Mouse (Mus musculus): ENCODE data around the gene Islr. TPM values are rescaled to one million over a fixed set of nuclear protein-coding genes. Genes with fewer than 3 reads are reported as not detected.
A peak's percentile ranks its signal among the peaks of the same experiment; 100 is the strongest.

Gene Islr
- total and polyA plus RNA-seq, 3 experiments = 0.22 TPM; not detected in 2

- Histone ChIP-seq H3K36me3 (replicated peaks) (no peaks in the 10 kb centered on the region), H3K4me3 (ENCODE audit: low read depth, low read length) (no peak overlapping the region), H3K27me3 (ENCODE audit: insufficient read depth, low read length) (peaks cover 55% of the 10 kb centered on the region), H3K9me3 (replicated peaks) (no peaks in the 10 kb centered on the region), H3K4me1 (ENCODE audit: insufficient read depth, low read depth, low read length) (peaks cover 52% of the 10 kb centered on the region)
- DNase-seq (ENCODE audit: low spot score) = no peak
- ATAC-seq (ENCODE audit: extremely low read depth, insufficient number of reproducible peaks, low FRiP score, poor library complexity, severe bottlenecking) = no peak
- TF ChIP-seq CTCF (IDR thresholded peaks at IDR 0.05; ENCODE audit: low read depth, low read length) (no peak), TAL1 (conservative IDR thresholded peaks at IDR 0.05; ENCODE audit: low read depth, low read length) (no peak), POLR2AphosphoS5 (IDR thresholded peaks at IDR 0.05; ENCODE audit: insufficient replicate concordance, low read depth, low read length) (no peak), GATA2 (IDR thresholded peaks at IDR 0.05; ENCODE audit: borderline replicate concordance, low read depth, low read length) (no peak), GATA1 (IDR thresholded peaks at IDR 0.05; ENCODE audit: borderline replicate concordance, low read length) (no peak)
Observed at GRCm38 (mm10) chr9:58210304-58210627, 6.2 kb upstream of the Islr start.

GRCm38 (mm10) chr9:58209462-58210303, 5.6 kb upstream of the Islr start:
- no peak for DNase-seq (ENCODE audit: low spot score)
- ATAC-seq (ENCODE audit: extremely low read depth, insufficient number of reproducible peaks, low FRiP score, poor library complexity, severe bottlenecking) = no peak
- no peaks in the 10 kb centered on the region for H3K9me3 ChIP-seq (replicated peaks)
- H3K4me3 ChIP-seq (ENCODE audit: low read depth, low read length) = no peak overlapping the region
- no peak for TF ChIP-seq CTCF (IDR thresholded peaks at IDR 0.05; ENCODE audit: low read depth, low read length)
- TF ChIP-seq GATA1 (IDR thresholded peaks at IDR 0.05; ENCODE audit: borderline replicate concordance, low read length) = no peak
- no peak for TF ChIP-seq POLR2AphosphoS5 (IDR thresholded peaks at IDR 0.05; ENCODE audit: insufficient replicate concordance, low read depth, low read length)
- TF ChIP-seq GATA2 (IDR thresholded peaks at IDR 0.05; ENCODE audit: borderline replicate concordance, low read depth, low read length) = no peak
- TF ChIP-seq TAL1 (conservative IDR thresholded peaks at IDR 0.05; ENCODE audit: low read depth, low read length) = no peak
- peaks cover 51% of the 10 kb centered on the region for H3K4me1 ChIP-seq (ENCODE audit: insufficient read depth, low read depth, low read length)
- no peaks in the 10 kb centered on the region for H3K36me3 ChIP-seq (replicated peaks)
- peaks cover 60% of the 10 kb centered on the region for H3K27me3 ChIP-seq (ENCODE audit: insufficient read depth, low read length)

DNA sequence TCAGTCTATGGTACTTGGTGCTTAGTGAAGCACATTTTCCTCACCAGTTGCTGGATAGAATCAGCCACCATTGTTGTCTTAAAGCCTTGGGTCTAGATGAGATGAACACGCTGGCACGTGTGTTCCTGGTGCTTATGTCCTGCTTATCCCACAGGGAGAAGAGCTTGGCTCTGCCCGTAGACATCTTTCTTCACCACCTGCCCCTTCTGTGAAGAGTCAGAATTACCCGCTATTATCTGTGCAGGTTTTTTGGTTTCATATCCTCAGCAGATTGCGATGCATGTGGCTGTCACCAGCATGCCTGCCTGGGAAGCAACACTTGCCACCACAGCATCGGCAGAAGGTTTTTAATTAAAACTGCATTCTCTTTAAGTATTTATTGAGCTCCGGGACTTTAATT, 1.9 kb upstream of the Islr start:
- no peak for DNase-seq (ENCODE audit: low spot score)
- no peak overlapping the region for H3K4me3 ChIP-seq (ENCODE audit: low read depth, low read length)
- H3K4me1 ChIP-seq (ENCODE audit: insufficient read depth, low read depth, low read length) = peaks cover 36% of the 10 kb centered on the region
- ATAC-seq (ENCODE audit: extremely low read depth, insufficient number of reproducible peaks, low FRiP score, poor library complexity, severe bottlenecking) = no peak
- no peaks in the 10 kb centered on the region for H3K9me3 ChIP-seq (replicated peaks)
- no peaks in the 10 kb centered on the region for H3K36me3 ChIP-seq (replicated peaks)
- peaks cover 81% of the 10 kb centered on the region for H3K27me3 ChIP-seq (ENCODE audit: insufficient read depth, low read length)
- TF ChIP-seq CTCF (IDR thresholded peaks at IDR 0.05; ENCODE audit: low read depth, low read length) (no peak), GATA1 (IDR thresholded peaks at IDR 0.05; ENCODE audit: borderline replicate concordance, low read length) (no peak), TAL1 (conservative IDR thresholded peaks at IDR 0.05; ENCODE audit: low read depth, low read length) (no peak), POLR2AphosphoS5 (IDR thresholded peaks at IDR 0.05; ENCODE audit: insufficient replicate concordance, low read depth, low read length) (no peak), GATA2 (IDR thresholded peaks at IDR 0.05; ENCODE audit: borderline replicate concordance, low read depth, low read length) (no peak)

DNA sequence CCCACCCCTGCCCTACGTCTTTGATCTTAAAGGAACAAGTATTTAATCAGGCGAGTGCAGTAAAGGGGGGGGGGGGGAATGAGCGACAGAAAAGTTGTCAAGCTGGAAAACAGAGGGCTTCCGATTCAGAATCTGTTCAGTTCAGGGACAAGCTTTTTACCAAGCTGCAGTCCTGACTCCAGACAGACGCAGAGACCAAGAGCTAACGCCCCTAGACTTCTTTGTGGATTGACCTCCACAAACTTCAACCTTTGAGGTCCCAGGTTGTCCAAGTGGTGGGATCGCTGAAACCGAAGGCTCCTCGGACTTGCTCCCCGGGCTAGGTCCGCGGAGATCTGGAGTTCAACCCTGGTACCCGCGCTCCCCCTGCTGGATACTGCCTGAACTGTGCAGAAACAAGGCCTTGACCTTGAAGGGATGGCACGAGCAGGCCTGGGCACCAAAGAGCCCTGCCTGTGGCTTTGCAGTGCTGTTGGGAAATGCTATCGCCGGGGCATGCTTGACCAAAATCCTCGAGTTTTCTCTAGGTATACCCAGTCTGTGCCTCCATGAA, 418 bp upstream of the Islr start:
- Histone ChIP-seq H3K4me1 (ENCODE audit: insufficient read depth, low read depth, low read length) (peaks cover 29% of the 10 kb centered on the region), H3K4me3 (ENCODE audit: low read depth, low read length) (peak overlapping the region; percentile 34; the same call in 1 of the 2 replicates), H3K9me3 (replicated peaks) (no peaks in the 10 kb centered on the region; the same call in 1 of the 2 replicates), H3K27me3 (ENCODE audit: insufficient read depth, low read length) (peaks cover 81% of the 10 kb centered on the region), H3K36me3 (replicated peaks) (no peaks in the 10 kb centered on the region)
- TF ChIP-seq CTCF (IDR thresholded peaks at IDR 0.05; ENCODE audit: low read depth, low read length) = peak; percentile 64
- no peak for TF ChIP-seq TAL1 (conservative IDR thresholded peaks at IDR 0.05; ENCODE audit: low read depth, low read length)
- DNase-seq (ENCODE audit: low spot score) (peak; percentile 79), ATAC-seq (ENCODE audit: extremely low read depth, insufficient number of reproducible peaks, low FRiP score, poor library complexity, severe bottlenecking) (peak; percentile 34; the same call in 1 of the 2 replicates)

DNA sequence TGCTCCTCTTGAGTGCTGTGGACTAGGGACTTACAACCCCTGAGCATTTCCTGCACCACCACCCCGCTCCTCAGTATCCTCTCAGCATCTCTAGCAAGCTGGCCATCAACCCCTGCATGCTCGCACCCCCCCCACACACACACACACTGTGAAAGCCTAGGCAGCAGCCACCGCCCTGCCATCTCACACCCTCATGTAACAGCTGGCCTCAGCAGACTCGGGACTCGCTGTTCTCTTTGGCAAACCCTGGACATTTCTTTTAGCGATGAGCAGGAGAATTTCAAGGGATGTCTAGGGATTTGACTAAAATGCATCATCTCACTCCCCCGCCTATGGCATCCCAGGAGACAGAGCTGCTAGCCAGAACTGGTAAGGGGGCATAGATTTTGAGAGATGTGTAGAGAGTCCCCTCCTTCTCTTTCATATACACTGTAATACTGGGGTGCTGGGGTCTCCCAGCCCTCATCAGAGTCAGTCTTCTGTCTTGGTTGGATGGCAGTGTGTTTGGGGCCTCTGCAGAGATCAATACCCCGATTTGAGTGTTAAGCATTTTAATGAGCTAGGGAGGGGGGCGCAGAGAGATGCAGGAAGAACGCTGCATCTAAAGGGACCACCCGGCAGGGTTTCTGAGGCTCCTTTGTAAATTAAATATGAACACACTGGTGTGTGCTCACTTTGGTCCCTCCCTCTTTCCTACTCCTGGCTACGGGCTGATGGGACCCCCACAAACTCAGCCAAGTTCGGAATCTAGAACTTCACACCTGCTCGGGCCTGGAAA, 1.2 kb downstream of the Islr start:
- no peak for TF ChIP-seq GATA1 (IDR thresholded peaks at IDR 0.05; ENCODE audit: borderline replicate concordance, low read length)
- TF ChIP-seq GATA2 (IDR thresholded peaks at IDR 0.05; ENCODE audit: borderline replicate concordance, low read depth, low read length) = no peak
- TF ChIP-seq CTCF (IDR thresholded peaks at IDR 0.05; ENCODE audit: low read depth, low read length) = no peak
- TF ChIP-seq TAL1 (conservative IDR thresholded peaks at IDR 0.05; ENCODE audit: low read depth, low read length) = no peak
- no peak for TF ChIP-seq POLR2AphosphoS5 (IDR thresholded peaks at IDR 0.05; ENCODE audit: insufficient replicate concordance, low read depth, low read length)
- Histone ChIP-seq H3K4me1 (ENCODE audit: insufficient read depth, low read depth, low read length) (peaks cover 25% of the 10 kb centered on the region), H3K4me3 (ENCODE audit: low read depth, low read length) (no peak overlapping the region), H3K9me3 (replicated peaks) (peaks cover 16% of the 10 kb centered on the region), H3K27me3 (ENCODE audit: insufficient read depth, low read length) (peaks cover 94% of the 10 kb centered on the region), H3K36me3 (replicated peaks) (no peaks in the 10 kb centered on the region)
- ATAC-seq (ENCODE audit: extremely low read depth, insufficient number of reproducible peaks, low FRiP score, poor library complexity, severe bottlenecking) (no peak), DNase-seq (ENCODE audit: low spot score) (no peak)
